Mouse (Mus musculus) ES-Bruce4 (cell line): ENCODE results near the gene Vcl.

Experiments used
- CTCF ChIP-seq: IDR thresholded peaks from one replicate; pipeline ENCODE4 v1.8.1; 2011; ENCODE audit warnings: low read depth, low read length
- EP300 ChIP-seq: IDR thresholded peaks from 2 replicates; pipeline ENCODE4 v1.6.1; 2011; ENCODE audit warnings: low read depth, low read length; ENCODE audit not compliant: insufficient read depth
- POLR2A ChIP-seq: IDR thresholded peaks from one replicate; pipeline ENCODE4 v1.8.1; 2011; ENCODE audit warnings: low read length; ENCODE audit not compliant: insufficient read depth

DNA sequence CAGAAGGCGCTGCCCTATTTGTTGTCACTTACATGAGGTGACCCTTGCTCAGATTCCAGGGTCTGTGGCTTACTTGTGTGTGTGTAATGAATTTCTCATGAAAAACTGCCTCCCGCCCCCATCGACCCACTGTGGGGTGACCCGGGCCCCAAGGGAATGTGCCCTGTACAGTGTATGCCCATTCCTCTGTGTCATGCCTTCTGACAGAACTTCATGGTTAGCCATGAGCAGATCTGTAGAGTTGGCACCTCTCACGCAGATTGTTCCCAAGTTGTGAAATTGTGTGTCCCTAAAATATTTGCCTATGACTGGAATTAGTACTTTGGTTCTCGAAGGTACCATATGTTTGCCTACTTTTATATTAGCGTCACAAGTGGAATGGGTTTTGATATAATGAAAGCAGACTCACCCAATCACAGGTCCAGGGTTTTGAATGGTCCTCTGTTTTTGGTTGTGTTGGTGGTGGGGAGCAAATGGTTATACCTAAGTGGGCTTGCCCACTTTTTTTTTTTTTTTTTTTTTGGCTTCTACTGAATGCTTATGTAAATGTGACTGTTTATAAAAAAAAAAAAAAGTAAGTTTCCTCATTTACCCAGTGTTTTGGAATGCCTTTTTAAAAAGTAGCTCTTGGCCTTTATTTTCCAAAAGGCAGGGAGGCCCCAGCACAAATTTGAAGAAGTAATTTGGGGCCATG, 147.4 kb downstream of the Vcl start:
- no peak for TF ChIP-seq POLR2A
- no peak for TF ChIP-seq EP300
- TF ChIP-seq CTCF: no peak
